Mouse (Mus musculus) CD8-positive naive resting alpha-beta T cell, adult 57 days (primary cell): Measurements from ENCODE around the gene Vmn1r167. TPM values are rescaled to one million over a fixed set of nuclear protein-coding genes. Genes with fewer than 3 reads are reported as not detected.

Experiments used
- total RNA-seq: library from RNA; stranded (reverse); gene quantifications from one replicate; pipeline ENCODE4 v1.2.4, GENCODE M21; 2023

The Vmn1r167 gene
- total RNA-seq: not detected

DNA sequence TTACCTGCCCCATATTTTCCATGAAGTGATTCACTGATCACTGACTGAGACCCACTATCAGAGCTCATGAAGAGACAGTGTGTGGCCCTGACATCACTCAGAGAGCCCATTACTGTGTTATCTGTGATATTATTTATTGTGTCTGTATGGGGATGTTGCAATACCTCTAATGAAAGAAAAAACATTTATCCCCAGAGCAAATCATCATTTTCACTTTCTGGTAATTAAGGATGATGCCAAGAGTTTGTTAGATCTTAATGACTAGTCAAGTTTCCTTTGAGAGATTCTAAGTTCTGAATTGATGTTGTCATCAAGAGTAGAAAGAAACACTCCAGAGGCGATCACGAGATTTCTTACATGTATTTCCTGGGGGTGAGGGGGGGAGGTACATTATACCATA is at the start of gene Vmn1r167:
Gene Vmn1r167 (minus strand): TSS at position 101 of the 400 bp plus-strand sequence.

DNA sequence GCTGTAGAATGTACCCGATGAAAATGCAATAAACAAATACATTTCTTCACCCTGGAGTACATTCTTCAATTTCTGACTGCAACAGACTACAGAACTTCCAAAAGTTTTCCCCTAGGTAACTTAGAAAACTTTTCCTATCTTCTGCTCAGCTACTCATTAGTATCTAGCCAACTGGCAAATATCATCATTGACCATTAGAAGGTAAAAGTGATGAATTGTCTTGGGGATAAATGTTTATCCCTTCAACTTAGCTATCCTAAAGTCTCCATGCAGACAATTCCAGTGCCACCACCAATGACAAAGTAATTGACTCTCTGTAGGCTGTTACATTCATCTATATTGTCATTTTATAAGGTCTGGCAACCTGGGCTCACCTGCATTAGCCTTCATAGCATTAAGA is 32.4 kb upstream of the Vmn1r167 start, which contains the start of gene Vmn1r168:
Gene Vmn1r168 (plus strand): TSS at position 301 of the 400 bp plus-strand sequence.

Other genes with a start within 250 kb of the Vmn1r167 start
- gene Gm6902, start 228.3 kb downstream of the Vmn1r167 start, total RNA-seq: not detected
- not detected for gene Nlrp4e, start 206.0 kb downstream of the Vmn1r167 start, total RNA-seq
- not detected for gene Nlrp5, start 121.3 kb downstream of the Vmn1r167 start, total RNA-seq
- gene Vmn1r168, start 32.5 kb upstream of the Vmn1r167 start, total RNA-seq: not detected
- not detected for gene Vmn1r169, start 68.3 kb upstream of the Vmn1r167 start, total RNA-seq
- not detected for gene Vmn1r170, start 99.0 kb upstream of the Vmn1r167 start, total RNA-seq
- not detected for gene Vmn1r171, start 123.5 kb upstream of the Vmn1r167 start, total RNA-seq
- not detected for gene Vmn1r172, start 151.1 kb upstream of the Vmn1r167 start, total RNA-seq
- not detected for gene Vmn1r173, start 193.5 kb upstream of the Vmn1r167 start, total RNA-seq
- gene Vmn1r174, start 245.1 kb upstream of the Vmn1r167 start, total RNA-seq: not detected